Mouse (Mus musculus) heart, adult 2 months (tissue): ENCODE results near the gene Vps9d1. TPM values are rescaled to one million over a fixed set of nuclear protein-coding genes. Genes with fewer than 3 reads are reported as not detected.

ENCODE experiments used
- DNase-seq, 2 experiments: peaks; one replicate each; pipeline ENCODE4 v3.0.0; 2021
- H3K27ac ChIP-seq: fragments of 200-600 bp; 2 replicates; pipeline ENCODE4 v1.8.1; 2022
- H3K27me3 ChIP-seq: fragments of 200-500 bp; 2 replicates; pipeline ENCODE4 v1.6.1; 2012; ENCODE audit warnings: mild to moderate bottlenecking, low read length, inconsistent platforms, mixed read lengths; ENCODE audit not compliant: control insufficient read depth, insufficient read depth
- H3K36me3 ChIP-seq: fragments of 200-500 bp; 2 replicates; pipeline ENCODE4 v1.6.1; 2012; ENCODE audit warnings: low read length, inconsistent platforms; ENCODE audit not compliant: control insufficient read depth, insufficient read depth
- H3K4me1 ChIP-seq: fragments of 200-500 bp; 2 replicates; pipeline ENCODE4 v1.6.1; 2011; ENCODE audit warnings: low read length; ENCODE audit not compliant: control insufficient read depth, insufficient read depth
- H3K4me3 ChIP-seq: fragments of 200-600 bp; 2 replicates; pipeline ENCODE4 v1.8.1; 2022
- H3K79me2 ChIP-seq: fragments of 200-500 bp; replicated peaks from 2 replicates; pipeline ENCODE4 v1.6.1; 2012; ENCODE audit warnings: mild to moderate bottlenecking, inconsistent platforms, low read length, moderate library complexity, mixed read lengths; ENCODE audit not compliant: control insufficient read depth, insufficient read depth
- H3K9ac ChIP-seq: fragments of 200-500 bp; 2 replicates; pipeline ENCODE4 v1.6.1; 2012; ENCODE audit warnings: low read depth, mild to moderate bottlenecking, control low read depth, inconsistent platforms, low read length, mixed read lengths
- CTCF ChIP-seq: fragments of 200-600 bp; IDR thresholded peaks from 2 replicates; pipeline ENCODE4 v1.8.1; 2022; ENCODE audit warnings: antibody characterized with exemption, mild to moderate bottlenecking, moderate library complexity
- EP300 ChIP-seq: fragments of 200-500 bp; IDR thresholded peaks from 2 replicates; pipeline ENCODE4 v1.6.1; 2011; ENCODE audit warnings: low read depth, low read length, control low read depth; ENCODE audit not compliant: insufficient read depth
- POLR2A ChIP-seq: fragments of 200-500 bp; IDR thresholded peaks from 2 replicates; pipeline ENCODE4 v1.6.1; 2011; ENCODE audit warnings: mild to moderate bottlenecking, low read depth, low read length, control low read depth; ENCODE audit not compliant: insufficient read depth
- WGBS: fragments of 180-500 bp; shearing (Covaris S2); methylation state at CpG from one replicate; pipeline ENCODE4 v1.1.7; 2018; 5-methylcytosine and 5-hydroxymethylcytosine counted together
- intact Hi-C: fragments of 180-260 bp; cut with DNase I; formaldehyde crosslinking; loops from one replicate; pipeline ENCODE4 v1.15.1; 2025
- polyA plus RNA-seq: library from polyadenylated mRNA; depleted of rRNA; stranded (reverse); fragments of >200 nt; gene quantifications from 2 replicates; pipeline ENCODE4 v1.2.3, GENCODE M21; 2012
- total RNA-seq, 2 experiments: library from RNA; stranded (reverse); gene quantifications; 2 replicates each; pipeline ENCODE4 v1.2.3; 2021

Vps9d1 gene
- total and polyA plus RNA-seq, 3 experiments, result 22.6 to 52.1 (median 34.3) TPM

DNA sequence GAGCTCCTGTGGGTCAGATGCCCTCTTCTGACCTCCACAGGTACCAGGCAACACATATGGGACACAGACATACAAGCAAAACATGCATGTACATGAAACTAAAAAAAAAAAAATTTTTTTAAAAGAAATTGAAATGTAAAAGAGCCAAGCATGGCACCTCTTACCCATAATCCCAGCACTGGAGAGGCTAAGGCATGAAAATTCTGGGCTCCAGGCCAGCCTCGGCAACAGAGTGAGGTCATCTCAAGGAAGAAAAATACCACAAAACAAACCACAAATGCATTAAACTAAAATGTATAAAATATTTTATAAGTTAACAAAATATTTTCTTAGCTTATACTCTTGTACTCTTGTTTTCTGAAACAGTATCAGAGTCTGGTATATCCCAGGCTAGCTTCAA, 33.2 kb downstream of the Vps9d1 start:
- 27% methylated on average over 1 of the region's 1 CpGs for WGBS
- no peak for DNase-seq
- Histone ChIP-seq H3K79me2 (no peaks in the 10 kb centered on the region), H3K4me1 (peaks cover 2% of the 10 kb centered on the region), H3K4me3 (no peak overlapping the region), H3K9ac (no peak overlapping the region), H3K27ac (no peak overlapping the region), H3K36me3 (no peaks in the 10 kb centered on the region), H3K27me3 (no peaks in the 10 kb centered on the region)
- intact Hi-C loops, result loop anchor here (10.0 kb wide), 2 partner anchors 264 to 846 kb away; partner anchors contain the start of gene Zc3h18
- TF ChIP-seq EP300 (no peak), POLR2A (no peak), CTCF (no peak)

DNA sequence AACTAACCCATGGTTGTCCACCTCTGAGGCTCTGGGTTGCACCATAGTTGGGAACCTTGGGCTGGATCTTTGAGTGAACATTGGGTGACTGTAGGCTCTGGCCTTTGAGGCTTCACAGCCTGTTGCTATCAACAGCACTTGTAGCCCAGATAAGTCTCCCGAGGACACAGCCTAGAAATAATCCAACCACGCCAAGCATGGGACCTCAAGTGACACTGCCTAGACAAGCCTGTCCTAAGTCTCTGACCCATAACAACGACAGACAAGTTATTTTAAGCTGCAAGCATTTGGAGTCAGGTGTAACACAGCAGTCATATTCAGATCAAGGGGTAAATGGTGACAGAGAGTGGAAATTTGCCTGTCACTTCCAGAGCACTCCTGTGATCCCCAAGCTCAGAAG, 38.7 kb downstream of the Vps9d1 start:
- TF ChIP-seq EP300, result peak; percentile 96
- TF ChIP-seq CTCF, result no peak
- TF ChIP-seq POLR2A, result peak; percentile 39; the same call in 1 of the 2 replicates
- no peaks in the 10 kb centered on the region for H3K36me3 ChIP-seq
- WGBS, result 45% methylated on average over 3 of the region's 3 CpGs
- H3K4me1 ChIP-seq, result peaks cover 3% of the 10 kb centered on the region; the same call in 1 of the 2 replicates
- intact Hi-C loops, result loop anchor here (10.0 kb wide), 2 partner anchors 311 to 741 kb away; partner anchors contain the start of genes Ctu2 and Rnf166
- H3K9ac ChIP-seq, result no peak overlapping the region
- peak in 1 of 2 experiments; percentile 70 for DNase-seq
- H3K27me3 ChIP-seq, result no peaks in the 10 kb centered on the region
- H3K79me2 ChIP-seq, result no peaks in the 10 kb centered on the region
- H3K4me3 ChIP-seq, result no peak overlapping the region
- H3K27ac ChIP-seq, result peak overlapping the region; percentile 93

DNA sequence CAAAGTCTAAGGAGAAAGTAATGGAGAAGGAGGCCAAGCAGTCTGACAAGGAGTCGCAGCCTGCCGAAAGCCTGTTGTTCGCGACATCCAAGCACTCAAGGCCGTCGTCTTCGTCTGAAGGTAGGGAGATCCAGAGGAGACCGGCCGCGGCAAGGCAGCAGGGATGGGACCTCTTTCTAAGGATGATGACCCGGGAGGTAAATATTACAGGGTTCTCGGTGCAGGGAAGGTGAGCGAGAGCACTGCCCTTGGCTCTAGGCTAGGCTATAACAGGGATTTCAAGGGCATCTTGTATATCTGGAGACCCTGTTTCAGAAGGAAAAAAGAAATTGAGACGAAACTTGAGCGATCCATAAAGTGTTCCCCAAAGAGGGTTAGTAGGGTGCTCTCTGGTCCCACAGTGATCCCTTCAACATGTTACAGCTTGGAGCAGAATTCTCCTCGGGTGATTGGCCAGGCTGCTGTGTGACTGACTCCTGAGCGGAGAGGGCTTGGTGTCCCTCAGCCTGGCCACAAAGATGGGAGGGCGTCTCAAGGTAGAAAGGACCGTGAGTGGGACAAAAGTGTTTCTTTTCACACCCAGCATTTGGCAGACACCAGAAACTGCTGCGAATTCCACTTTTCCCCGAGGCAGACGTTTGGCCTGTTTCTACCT, 40.9 kb downstream of the Vps9d1 start:
- Histone ChIP-seq H3K4me1 (peaks cover 3% of the 10 kb centered on the region; the same call in 1 of the 2 replicates), H3K79me2 (no peaks in the 10 kb centered on the region), H3K36me3 (no peaks in the 10 kb centered on the region), H3K27ac (peak overlapping the region; percentile 93), H3K4me3 (peak overlapping the region; percentile 82), H3K9ac (peak overlapping the region; percentile 81), H3K27me3 (no peaks in the 10 kb centered on the region)
- intact Hi-C loops, result loop anchor here (2.0 to 10.0 kb wide), 3 partner anchors 42 to 738 kb away; partner anchors contain the start of genes Ctu2, Rnf166, Vps9d1 and Zfp276
- TF ChIP-seq CTCF, result peak; percentile 11; the same call in 1 of the 2 replicates
- no peak; the same call in 1 of the 2 replicates for TF ChIP-seq POLR2A
- 15% methylated on average over 22 of the region's 22 CpGs for WGBS
- no peak for DNase-seq

DNA sequence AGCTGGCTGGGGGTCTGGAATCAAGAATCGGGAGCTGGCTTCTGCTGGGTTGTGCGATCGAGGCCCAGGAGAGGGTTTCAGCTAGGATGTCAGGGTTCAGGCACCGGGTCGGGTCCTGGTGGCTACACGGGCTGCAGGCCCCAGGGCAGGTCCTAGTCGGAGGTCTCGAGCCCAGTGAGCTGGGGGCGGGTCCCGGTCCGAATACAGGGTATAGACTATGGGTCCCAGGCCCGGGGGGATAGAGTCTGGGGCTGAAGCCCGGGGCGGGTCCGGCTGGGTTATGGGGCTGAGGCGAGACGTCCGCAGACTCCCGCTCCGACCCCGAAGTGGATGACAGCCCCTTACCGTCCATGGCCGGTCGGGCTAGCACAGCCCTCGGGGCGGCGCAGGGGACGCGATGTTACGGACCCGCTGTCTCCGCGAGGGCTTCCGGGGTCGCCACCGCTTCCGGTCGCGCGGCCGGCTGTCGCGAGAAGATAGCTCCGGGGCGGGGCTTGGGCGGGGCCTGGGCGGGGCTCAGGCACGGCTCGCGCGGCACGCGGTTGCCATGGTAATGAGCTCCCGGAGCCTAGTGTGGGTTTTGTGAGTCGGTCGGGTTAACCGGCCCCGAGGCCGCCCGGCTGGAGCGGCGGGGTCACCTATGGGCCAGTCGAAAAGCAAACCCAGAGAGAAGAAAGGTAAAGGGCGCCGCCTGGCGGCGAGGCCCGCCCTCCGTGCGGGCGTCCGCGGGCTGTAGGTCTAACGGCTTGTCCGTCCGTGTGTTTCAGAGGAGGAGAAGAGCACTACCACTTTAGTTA, 41.6 kb downstream of the Vps9d1 start, which contains the start of the genes Chmp1a and Spata33:
Chmp1a (minus strand) TSS at position 443 of the 797 bp plus-strand sequence.
Spata33 (plus strand) TSS at position 512 of the 797 bp plus-strand sequence.
- H3K9ac ChIP-seq, result peak within 1 kb of the TSS; percentile 90
- peak; percentile 89 to 91 for DNase-seq
- peaks cover 3% of the 10 kb centered on the region; the same call in 1 of the 2 replicates for H3K4me1 ChIP-seq
- WGBS, result under 1% methylated on average over 76 of the region's 76 CpGs
- peak within 1 kb of the TSS; percentile 82 for H3K4me3 ChIP-seq
- H3K27me3 ChIP-seq, result no peaks in the 10 kb centered on the region
- H3K36me3 ChIP-seq, result no peaks in the 10 kb centered on the region
- H3K27ac ChIP-seq, result peak within 1 kb of the TSS; percentile 93
- H3K79me2 ChIP-seq, result no peaks in the 10 kb centered on the region
- 0 out of 2 replicates have a peak, but pooled peaks have one; percentile 4 for TF ChIP-seq EP300
- TF ChIP-seq CTCF, result peak; percentile 86
- TF ChIP-seq POLR2A, result peak; percentile 79
- intact Hi-C loops, result loop anchor here (2.0 to 10.0 kb wide), 3 partner anchors 42 to 738 kb away; partner anchors contain the start of genes Ctu2, Rnf166, Vps9d1 and Zfp276

DNA sequence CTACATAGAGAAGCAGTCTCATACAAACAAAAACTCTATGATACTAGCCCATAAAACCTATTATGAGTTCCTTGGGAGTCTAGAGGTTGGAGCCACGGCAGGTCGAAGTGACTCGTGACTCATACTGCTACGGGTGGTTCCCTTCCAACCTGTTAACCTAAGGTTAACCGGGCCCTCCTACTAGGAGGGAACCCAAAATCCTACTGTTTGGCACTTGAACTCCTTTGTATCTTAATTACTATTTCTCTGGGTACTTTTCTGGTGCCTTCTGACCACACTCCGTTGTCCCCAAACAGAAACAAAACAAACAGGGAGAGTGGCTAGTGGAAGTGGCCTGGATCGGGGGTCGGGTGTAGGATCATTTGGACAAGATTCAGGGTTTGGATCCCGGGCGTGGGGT, 42.3 kb downstream of the Vps9d1 start:
- TF ChIP-seq EP300, result no peak
- H3K4me3 ChIP-seq, result peak overlapping the region; percentile 82
- H3K27ac ChIP-seq, result peak overlapping the region; percentile 93
- intact Hi-C loops, result loop anchor here (2.0 to 10.0 kb wide), 3 partner anchors 43 to 737 kb away; partner anchors contain the start of genes Ctu2, Rnf166, Vps9d1 and Zfp276
- peaks cover 3% of the 10 kb centered on the region; the same call in 1 of the 2 replicates for H3K4me1 ChIP-seq
- peak overlapping the region; percentile 90 for H3K9ac ChIP-seq
- no peaks in the 10 kb centered on the region for H3K79me2 ChIP-seq
- no peaks in the 10 kb centered on the region for H3K27me3 ChIP-seq
- H3K36me3 ChIP-seq, result no peaks in the 10 kb centered on the region
- WGBS, result 27% methylated on average over 10 of the region's 10 CpGs
- DNase-seq, result no peak
